Mouse (Mus musculus): ENCODE measurements at regions not wholly inside any gene's neighbourhood (a gene's known extent, or its start where the extent isn't known, plus 50 kb on each side); places are given as distances from the start of the nearest gene placed in this dataset.
"Not testable (repeated sequence)": the region's sequence is repeated elsewhere in the genome, so short reads cannot be mapped to it uniquely, and the experiment has no call there.

GRCm38 (mm10) chr6:18566934-18567333, 52.3 kb upstream of the Cttnbp2 start:
- POLR2A ChIA-PET, CTCF ChIA-PET: not testable (repeated sequence)

- ChIA-PET CTCF (no interaction called here), POLR2A (interaction anchor here in 1 of 4 experiments (0.7 kb wide), 1 partner anchor 18 kb away, joined by 4 read pairs; no protein-coding TSS in a partner anchor)
Observed at GRCm38 (mm10) chr6:18569221-18569620, 54.6 kb upstream of the Cttnbp2 start.

GRCm38 (mm10) chr6:18578501-18578900, 63.9 kb upstream of the Cttnbp2 start:
- POLR2A ChIA-PET = no interaction called here
- CTCF ChIA-PET = no interaction called here

- ChIA-PET POLR2A (no interaction called here), CTCF (no interaction called here)
Observed at GRCm38 (mm10) chr6:18589436-18589835, 74.8 kb upstream of the Cttnbp2 start.

- ChIA-PET POLR2A (no interaction called here), CTCF (no interaction called here)
Observed at GRCm38 (mm10) chr6:18596680-18597079, 82.0 kb upstream of the Cttnbp2 start.

GRCm38 (mm10) chr6:18599626-18600025, 85.0 kb upstream of the Cttnbp2 start:
- ChIA-PET CTCF (no interaction called here), POLR2A (no interaction called here)

GRCm38 (mm10) chr6:18601926-18602325, 87.3 kb upstream of the Cttnbp2 start:
- CTCF ChIA-PET = no interaction called here

GRCm38 (mm10) chr6:18621372-18622262, 107.0 kb upstream of the Cttnbp2 start:
- POLR2A ChIA-PET = no interaction called here
- CTCF ChIA-PET = no interaction called here

More at GRCm38 (mm10) chr6:18601926-18602325, 87.3 kb upstream of the Cttnbp2 start:
- POLR2A ChIA-PET = no interaction called here

- CTCF ChIA-PET = no interaction called here
Observed at GRCm38 (mm10) chr6:18628591-18628990, 113.9 kb upstream of the Cttnbp2 start.

GRCm38 (mm10) chr6:18633540-18634200, 119.0 kb upstream of the Cttnbp2 start:
- CTCF ChIA-PET = no interaction called here

More at GRCm38 (mm10) chr6:18628591-18628990, 113.9 kb upstream of the Cttnbp2 start:
- POLR2A ChIA-PET = no interaction called here

GRCm38 (mm10) chr6:18639712-18640383, 125.2 kb upstream of the Cttnbp2 start:
- ChIA-PET POLR2A (no interaction called here), CTCF (interaction anchor here in 2 of 4 experiments (0.6 kb wide), 2 partner anchors 132 to 415 kb away, joined by 3 read pairs; no protein-coding TSS in a partner anchor)

More at GRCm38 (mm10) chr6:18633540-18634200, 119.0 kb upstream of the Cttnbp2 start:
- POLR2A ChIA-PET = no interaction called here

- ChIA-PET CTCF (no interaction called here), POLR2A (no interaction called here)
Observed at GRCm38 (mm10) chr6:18648898-18649591, 134.4 kb upstream of the Cttnbp2 start.

- CTCF ChIA-PET = interaction anchor here in 1 of 4 experiments (0.7 kb wide), 1 partner anchor 1619 kb away, joined by 6 read pairs; no protein-coding TSS in a partner anchor
- POLR2A ChIA-PET = interaction anchor here in 1 of 4 experiments (0.5 kb wide), 1 partner anchor 297 kb away, joined by 4 read pairs; no protein-coding TSS in a partner anchor
Observed at GRCm38 (mm10) chr6:18651319-18651718, 136.7 kb upstream of the Cttnbp2 start.

GRCm38 (mm10) chr6:18652006-18652601, 137.5 kb upstream of the Cttnbp2 start:
- ChIA-PET CTCF (no interaction called here), POLR2A (no interaction called here)

- ChIA-PET CTCF (no interaction called here), POLR2A (no interaction called here)
Observed at GRCm38 (mm10) chr6:18654275-18654674, 139.6 kb upstream of the Cttnbp2 start.

GRCm38 (mm10) chr6:18656202-18656601, 141.6 kb upstream of the Cttnbp2 start:
- ChIA-PET CTCF (no interaction called here), POLR2A (no interaction called here)

- ChIA-PET POLR2A (no interaction called here), CTCF (no interaction called here)
Observed at GRCm38 (mm10) chr6:18656772-18657401, 142.2 kb upstream of the Cttnbp2 start.

- ChIA-PET CTCF (no interaction called here), POLR2A (no interaction called here)
Observed at GRCm38 (mm10) chr6:18664687-18665086, 150.0 kb upstream of the Cttnbp2 start.

- ChIA-PET CTCF (no interaction called here), POLR2A (no interaction called here)
Observed at GRCm38 (mm10) chr6:18665992-18666391, 151.3 kb upstream of the Cttnbp2 start.

Measured in embryonic stem cell, embryonic (primary cell).